Mouse (Mus musculus) ES-Bruce4 (cell line): Measurements from ENCODE around the gene Heatr3. TPM values are rescaled to one million over a fixed set of nuclear protein-coding genes. Genes with fewer than 3 reads are reported as not detected.
"Not testable (repeated sequence)": the region's sequence is repeated elsewhere in the genome, so short reads cannot be mapped to it uniquely, and the experiment has no call there.

Experiments
- H3K27ac ChIP-seq: 2 replicates; pipeline ENCODE4 v1.5.1; 2012; ENCODE audit warnings: low read length, inconsistent platforms; ENCODE audit not compliant: insufficient read depth
- H3K27me3 ChIP-seq: 2 replicates; pipeline ENCODE4 v1.6.1; 2012; ENCODE audit warnings: mild to moderate bottlenecking, low read length, inconsistent platforms; ENCODE audit not compliant: control insufficient read depth, poor library complexity, insufficient read depth, severe bottlenecking
- H3K36me3 ChIP-seq: 2 replicates; pipeline ENCODE4 v1.6.1; 2012; ENCODE audit warnings: inconsistent platforms, mild to moderate bottlenecking, low read length, moderate library complexity; ENCODE audit not compliant: control insufficient read depth, poor library complexity, insufficient read depth, severe bottlenecking
- H3K4me1 ChIP-seq: one replicate; pipeline ENCODE4 v1.8.1; 2011; ENCODE audit warnings: low read length; ENCODE audit not compliant: control insufficient read depth, insufficient read depth
- H3K4me3 ChIP-seq: 2 replicates; pipeline ENCODE4 v1.5.1; 2011; ENCODE audit warnings: low read depth, mild to moderate bottlenecking, low read length
- H3K9ac ChIP-seq: 2 replicates; pipeline ENCODE4 v1.6.1; 2012; ENCODE audit warnings: low read depth, mild to moderate bottlenecking, inconsistent platforms; ENCODE audit not compliant: poor library complexity, severe bottlenecking
- H3K9me3 ChIP-seq: replicated peaks from 2 replicates; pipeline ENCODE4 v1.6.1; 2012; ENCODE audit warnings: mild to moderate bottlenecking, low read length, inconsistent platforms; ENCODE audit not compliant: control insufficient read depth, poor library complexity, insufficient read depth, severe bottlenecking
- CTCF ChIP-seq: IDR thresholded peaks from one replicate; pipeline ENCODE4 v1.8.1; 2011; ENCODE audit warnings: low read depth, low read length
- EP300 ChIP-seq: IDR thresholded peaks from 2 replicates; pipeline ENCODE4 v1.6.1; 2011; ENCODE audit warnings: low read depth, low read length; ENCODE audit not compliant: insufficient read depth
- POLR2A ChIP-seq: IDR thresholded peaks from one replicate; pipeline ENCODE4 v1.8.1; 2011; ENCODE audit warnings: low read length; ENCODE audit not compliant: insufficient read depth
- polyA plus RNA-seq: library from polyadenylated mRNA; stranded (reverse); fragments of >200 nt; gene quantifications from 2 replicates; pipeline ENCODE4 v1.2.4, GENCODE M21; 2011; ENCODE audit warnings: low read depth; ENCODE audit not compliant: missing spikeins, insufficient read depth, insufficient read length

The Heatr3 gene
- polyA plus RNA-seq, 1 experiment, result 49.4 TPM

DNA sequence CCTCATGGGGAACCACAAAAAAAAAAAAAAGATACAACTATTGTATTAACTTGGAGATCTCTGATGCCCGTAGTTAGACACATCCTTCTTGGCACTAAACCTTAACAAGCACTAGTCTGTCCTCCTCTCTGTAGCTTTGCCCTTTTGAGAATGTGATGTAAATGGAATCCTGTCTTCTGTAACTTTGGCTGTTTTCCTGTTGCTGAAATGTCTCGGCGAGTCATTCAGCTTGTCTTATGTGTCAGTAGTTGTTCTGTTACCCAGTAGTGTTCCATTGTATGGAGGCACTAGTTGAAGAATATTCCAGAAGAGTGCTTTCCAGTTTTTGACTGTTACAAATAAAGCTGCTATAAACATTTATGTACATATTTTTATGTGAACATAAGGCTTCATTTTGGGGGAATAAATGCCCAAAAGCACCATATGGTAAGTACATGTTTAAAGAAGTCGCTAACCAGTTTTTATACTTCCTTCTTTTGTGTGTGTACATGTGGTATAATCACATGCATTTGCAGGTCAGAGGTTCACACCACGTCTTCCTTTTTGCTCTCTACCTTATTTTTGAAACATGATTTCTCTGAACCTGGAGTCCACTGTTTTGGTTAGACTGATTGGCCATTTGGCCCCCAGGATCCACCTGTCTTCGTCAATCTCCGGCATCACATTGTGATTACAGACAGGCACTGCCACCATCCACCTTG lies 69.6 kb downstream of the Heatr3 start:
- TF ChIP-seq EP300, result no peak
- TF ChIP-seq CTCF, result no peak
- no peak for TF ChIP-seq POLR2A
- Histone ChIP-seq H3K9me3 (no peaks in the 10 kb centered on the region), H3K27me3 (no peaks in the 10 kb centered on the region), H3K36me3 (peaks cover 21% of the 10 kb centered on the region), H3K4me1 (no peaks in the 10 kb centered on the region), H3K9ac (no peak overlapping the region), H3K27ac (no peak overlapping the region), H3K4me3 (no peak overlapping the region)

DNA sequence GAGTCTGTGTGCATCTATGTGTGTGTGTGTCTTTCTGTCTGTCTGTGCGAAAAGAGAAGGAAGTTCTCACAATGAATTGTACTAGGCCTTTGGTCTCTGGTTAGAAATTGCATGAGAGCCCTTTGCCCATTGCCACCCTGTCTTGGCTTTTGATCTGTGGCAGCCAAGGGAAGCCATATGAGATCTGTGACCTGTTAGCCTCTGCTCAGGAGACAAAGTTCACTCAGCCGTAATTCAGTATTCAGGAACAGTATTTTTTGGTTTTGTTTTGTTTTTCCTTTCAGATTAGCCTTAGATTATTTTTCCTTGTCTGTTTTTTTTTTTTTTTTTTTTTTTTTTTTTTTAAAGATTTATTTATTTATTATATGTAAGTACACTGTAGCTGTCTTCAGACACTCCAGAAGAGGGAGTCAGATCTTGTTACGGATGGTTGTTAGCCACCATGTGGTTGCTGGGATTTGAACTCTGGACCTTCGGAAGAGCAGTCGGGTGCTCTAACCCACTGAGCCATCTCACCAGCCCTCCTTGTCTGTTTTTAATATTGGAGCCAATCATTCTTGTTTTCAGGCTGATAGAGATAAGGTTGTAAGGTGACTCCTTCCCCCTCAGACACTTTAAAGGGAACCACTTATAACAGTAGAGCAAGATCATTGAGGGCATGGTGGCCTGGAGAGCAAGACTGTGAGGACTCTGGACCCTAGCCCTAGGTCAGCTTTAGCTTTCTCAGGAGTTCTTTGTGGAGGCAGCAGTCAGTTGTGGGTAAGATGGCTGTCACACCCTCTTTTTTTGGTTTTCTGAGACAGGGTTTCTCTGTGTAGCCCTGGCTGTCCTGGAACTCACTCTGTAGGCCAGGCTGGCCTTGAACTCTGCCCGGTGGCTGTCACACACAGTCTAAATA lies 72.5 kb downstream of the Heatr3 start:
- H3K4me3 ChIP-seq, H3K27me3 ChIP-seq, H3K9ac ChIP-seq, H3K27ac ChIP-seq, H3K9me3 ChIP-seq, H3K4me1 ChIP-seq: not testable (repeated sequence)
- H3K36me3 ChIP-seq, result peaks cover 15% of the 10 kb centered on the region

DNA sequence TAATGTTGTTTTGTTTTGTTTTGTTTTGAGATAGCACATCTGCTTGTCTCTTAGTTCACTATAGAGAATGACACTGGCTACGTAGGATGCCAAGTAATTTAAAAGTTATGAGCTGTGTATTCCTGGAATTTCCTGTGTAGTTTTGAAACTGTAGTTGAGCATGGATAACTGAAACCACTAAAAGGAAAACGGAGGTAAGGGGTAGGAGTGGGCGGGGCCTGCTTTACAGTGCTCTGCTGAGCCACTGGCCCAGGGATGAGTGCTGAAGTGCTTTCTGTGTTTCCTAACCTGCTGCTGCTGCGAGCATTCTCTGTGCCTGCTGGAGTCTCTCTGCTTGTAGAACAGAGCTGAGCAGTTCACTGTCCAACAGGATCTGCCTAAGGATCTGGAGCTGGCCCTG lies 83.7 kb downstream of the Heatr3 start:
- no peak overlapping the region for H3K27ac ChIP-seq
- TF ChIP-seq EP300, result no peak
- TF ChIP-seq CTCF, result no peak
- TF ChIP-seq POLR2A, result no peak
- H3K4me3 ChIP-seq, result no peak overlapping the region
- no peak overlapping the region for H3K9ac ChIP-seq
- H3K27me3 ChIP-seq, result no peaks in the 10 kb centered on the region
- no peaks in the 10 kb centered on the region for H3K4me1 ChIP-seq
- no peaks in the 10 kb centered on the region for H3K9me3 ChIP-seq
- H3K36me3 ChIP-seq, result no peaks in the 10 kb centered on the region

Other genes with a start within 250 kb of the Heatr3 start
- gene Zfp423, start 178.3 kb upstream of the Heatr3 start, polyA plus RNA-seq, result 11.3 and 14.4 TPM in 2 replicates
- 40.6 and 40.7 TPM in 2 replicates for gene Cnep1r1, start 19.1 kb upstream of the Heatr3 start, polyA plus RNA-seq
- 45.2 and 46.0 TPM in 2 replicates for gene Tent4b, start 61.4 kb downstream of the Heatr3 start, polyA plus RNA-seq
- 1.4 and 2.1 TPM in 2 replicates for gene Adcy7, start 134.5 kb downstream of the Heatr3 start, polyA plus RNA-seq
- gene Brd7, start 224.3 kb downstream of the Heatr3 start, polyA plus RNA-seq, result 90.1 and 101 TPM in 2 replicates